Mouse (Mus musculus): ENCODE results near the gene Olfr457. TPM values are rescaled to one million over a fixed set of nuclear protein-coding genes. Genes with fewer than 3 reads are reported as not detected.
A peak's percentile ranks its signal among the peaks of the same experiment; 100 is the strongest.
"Not testable (repeated sequence)": the region's sequence is repeated elsewhere in the genome, so short reads cannot be mapped to it uniquely, and the experiment has no call there.

The Olfr457 gene
- total RNA-seq (2014; fragmentation: Nextera tagmentation): not detected in 2 replicates
- not detected in 2 replicates for total RNA-seq (2017)

GRCm38 (mm10) chr6:42476235-42476634, at the start of gene Olfr457:
Gene Olfr457 (minus strand): TSS chr6:42476335.
- ATAC-seq (replicated peaks; ENCODE audit: poor library complexity, severe bottlenecking): no peak

GRCm38 (mm10) chr6:42513461-42513860, 37.3 kb upstream of the Olfr457 start:
- ATAC-seq (replicated peaks; ENCODE audit: poor library complexity, severe bottlenecking): no peak

- ATAC-seq (replicated peaks; ENCODE audit: poor library complexity, severe bottlenecking): no peak
Observed at GRCm38 (mm10) chr6:42509311-42509710, 33.2 kb upstream of the Olfr457 start.

DNA sequence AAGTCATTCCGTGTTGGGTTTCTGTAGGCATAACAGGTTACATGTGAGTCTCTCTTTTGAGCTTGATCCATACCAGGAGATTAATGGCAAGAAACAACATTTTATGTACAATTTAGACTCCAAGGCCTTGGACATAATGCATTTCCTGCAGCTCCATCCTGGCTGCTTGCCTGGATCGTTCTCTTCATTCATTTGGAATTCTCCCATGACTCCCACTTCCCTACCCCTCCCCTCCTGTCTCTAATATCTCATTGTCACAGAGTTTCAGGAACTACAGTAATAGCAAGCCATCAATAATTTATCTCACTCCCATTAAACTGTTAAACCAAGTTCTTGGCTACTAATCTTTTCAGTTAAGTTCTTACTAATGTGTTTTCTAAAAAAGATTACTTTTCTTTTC, 27.3 kb upstream of the Olfr457 start:
- ATAC-seq (replicated peaks; ENCODE audit: poor library complexity, severe bottlenecking): no peak

- ATAC-seq (replicated peaks; ENCODE audit: poor library complexity, severe bottlenecking): no peak
Observed at GRCm38 (mm10) chr6:42489731-42490130, 13.6 kb upstream of the Olfr457 start.

DNA sequence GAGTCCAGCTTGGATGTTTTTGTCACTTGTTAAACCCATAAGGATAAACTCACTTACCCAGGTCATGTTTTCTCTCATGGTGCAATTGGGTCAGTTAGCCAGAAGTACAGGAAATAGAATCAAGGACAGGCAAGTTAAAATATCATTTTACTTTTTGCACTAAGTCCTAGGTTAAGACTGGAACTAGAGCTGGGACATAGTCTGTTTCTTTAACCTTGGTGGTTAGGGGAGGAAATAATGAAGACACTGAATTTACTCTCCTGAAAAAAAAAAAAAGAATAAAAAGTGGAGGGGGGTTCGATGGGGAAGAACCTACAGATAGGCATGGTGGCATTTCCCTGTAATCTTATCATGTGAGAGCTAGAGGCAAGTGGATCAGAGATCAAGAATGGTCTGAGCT, 11.0 kb upstream of the Olfr457 start, which contains the start of gene Olfr456:
Gene Olfr456, minus strand, starts transcription at position 101 of the 400 bp plus-strand sequence.
- ATAC-seq (replicated peaks; ENCODE audit: poor library complexity, severe bottlenecking): no peak

- no peak for ATAC-seq (replicated peaks; ENCODE audit: poor library complexity, severe bottlenecking)
Observed at GRCm38 (mm10) chr6:42484633-42485032, 8.5 kb upstream of the Olfr457 start.

- not testable (repeated sequence) for ATAC-seq (replicated peaks; ENCODE audit: poor library complexity, severe bottlenecking)
Observed at GRCm38 (mm10) chr6:42471298-42471697, 4.8 kb downstream of the Olfr457 start.

DNA sequence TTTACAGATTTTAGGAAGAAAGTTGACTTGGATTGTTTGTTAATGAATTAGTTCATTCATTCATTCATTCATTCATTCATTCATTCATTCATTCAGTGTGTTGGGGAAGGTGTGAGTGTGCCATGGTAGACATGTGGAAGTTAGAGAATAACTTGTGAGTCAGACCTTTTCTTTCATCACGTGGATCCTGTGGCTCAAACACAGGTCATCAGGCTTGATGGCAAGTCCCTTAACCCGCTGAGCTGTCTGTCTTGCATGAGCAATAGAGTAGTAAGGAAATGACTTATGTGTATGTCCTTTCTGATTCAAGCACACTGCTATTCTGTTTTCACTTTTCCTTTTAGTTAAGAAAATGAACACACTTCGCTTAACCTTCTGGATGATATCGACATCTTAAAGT, 5.6 kb downstream of the Olfr457 start:
- no peak for ATAC-seq (replicated peaks; ENCODE audit: poor library complexity, severe bottlenecking)

DNA sequence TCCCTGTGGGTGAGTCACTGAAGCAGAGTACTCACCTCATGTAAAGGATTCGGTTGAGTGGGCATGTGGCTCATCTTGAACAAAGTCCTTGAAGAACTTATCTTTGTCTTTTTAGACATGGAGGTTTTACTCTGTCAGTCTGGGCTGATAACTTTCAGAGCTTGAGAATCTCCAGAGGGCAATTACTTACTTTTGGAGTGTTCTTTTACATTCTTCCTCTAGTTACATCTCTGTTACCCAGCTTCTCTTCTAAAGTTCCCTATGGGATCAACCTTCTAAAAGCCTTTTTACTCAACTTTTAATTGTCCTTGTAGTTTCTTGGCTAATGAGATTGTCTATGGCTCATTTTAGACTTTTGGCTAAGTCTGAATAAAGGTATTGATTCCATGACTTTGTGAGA, 11.0 kb downstream of the Olfr457 start, which contains the start of gene Olfr458:
Gene Olfr458, minus strand, starts transcription at position 101 of the 400 bp plus-strand sequence.
- ATAC-seq (replicated peaks; ENCODE audit: poor library complexity, severe bottlenecking): no peak

GRCm38 (mm10) chr6:42447381-42447780, 28.8 kb downstream of the Olfr457 start:
- ATAC-seq (replicated peaks; ENCODE audit: poor library complexity, severe bottlenecking): no peak

- ATAC-seq (replicated peaks; ENCODE audit: poor library complexity, severe bottlenecking): no peak
Observed at GRCm38 (mm10) chr6:42444491-42444890, 31.6 kb downstream of the Olfr457 start.

GRCm38 (mm10) chr6:42441395-42441794, 34.7 kb downstream of the Olfr457 start:
- ATAC-seq (replicated peaks; ENCODE audit: poor library complexity, severe bottlenecking): no peak

DNA sequence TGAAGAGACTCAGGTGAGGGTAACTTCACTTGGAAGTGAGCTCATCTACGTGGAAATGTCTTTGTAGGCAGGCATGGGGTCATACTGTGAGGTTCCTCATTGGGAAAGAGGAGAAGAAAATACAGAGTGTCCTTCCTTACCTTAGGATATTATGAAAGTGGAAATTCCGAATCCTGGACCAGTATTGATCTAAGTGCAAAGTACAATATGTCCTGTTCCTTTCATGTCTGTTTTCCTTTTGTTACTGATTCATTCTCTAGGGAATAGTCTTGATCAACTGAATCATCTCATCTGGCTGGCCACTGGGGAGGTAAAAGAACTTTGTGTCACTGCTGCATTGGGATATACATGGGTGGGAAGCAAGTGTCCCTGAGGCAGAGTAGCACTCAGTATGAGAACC, 40.6 kb downstream of the Olfr457 start:
- no peak for ATAC-seq (replicated peaks; ENCODE audit: poor library complexity, severe bottlenecking)

- ATAC-seq (replicated peaks; ENCODE audit: poor library complexity, severe bottlenecking): no peak
Observed at GRCm38 (mm10) chr6:42434446-42434845, 41.7 kb downstream of the Olfr457 start, which contains the start of gene Tas2r126. Gene Tas2r126 (plus strand): TSS chr6:42434535.

DNA sequence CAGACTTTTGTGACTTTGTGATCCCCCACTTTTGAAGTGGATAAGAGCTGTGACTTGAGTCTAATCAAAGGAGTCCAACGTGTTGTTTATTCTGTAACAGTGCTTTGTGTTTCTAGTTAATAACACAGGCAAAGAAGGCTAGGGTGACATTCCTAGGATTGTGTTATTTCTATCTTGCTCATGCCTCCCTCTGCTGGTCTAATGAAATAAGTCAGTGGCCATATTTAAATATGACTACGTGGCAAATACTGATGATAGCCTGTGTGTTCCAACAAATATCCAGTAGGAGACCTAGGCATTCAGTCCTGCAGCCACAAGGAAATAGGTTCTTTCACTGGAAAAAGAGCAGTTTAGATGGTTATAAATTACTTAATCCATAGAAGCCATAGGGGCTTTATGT, 42.6 kb downstream of the Olfr457 start:
- peak; percentile 44 for ATAC-seq (replicated peaks; ENCODE audit: poor library complexity, severe bottlenecking)

DNA sequence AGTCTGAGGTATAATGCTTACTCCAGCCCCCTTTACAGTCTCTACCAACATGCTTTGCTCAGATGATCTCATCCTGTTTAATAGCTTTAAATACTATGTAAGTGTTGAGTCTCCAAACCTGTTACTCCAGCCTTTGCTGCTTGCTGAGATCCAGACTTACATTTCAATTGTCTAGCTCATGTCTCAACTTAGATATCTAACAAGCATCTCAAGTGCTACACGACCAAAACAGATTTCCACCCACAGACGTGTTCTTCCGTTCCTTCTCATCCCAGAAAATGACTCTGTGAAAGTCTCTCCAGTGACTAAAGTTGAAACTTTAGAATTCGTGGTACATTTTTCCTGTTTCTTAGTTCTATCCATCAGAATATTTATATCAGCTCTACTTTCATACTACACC, 49.8 kb downstream of the Olfr457 start:
- no peak for ATAC-seq (replicated peaks; ENCODE audit: poor library complexity, severe bottlenecking)

DNA sequence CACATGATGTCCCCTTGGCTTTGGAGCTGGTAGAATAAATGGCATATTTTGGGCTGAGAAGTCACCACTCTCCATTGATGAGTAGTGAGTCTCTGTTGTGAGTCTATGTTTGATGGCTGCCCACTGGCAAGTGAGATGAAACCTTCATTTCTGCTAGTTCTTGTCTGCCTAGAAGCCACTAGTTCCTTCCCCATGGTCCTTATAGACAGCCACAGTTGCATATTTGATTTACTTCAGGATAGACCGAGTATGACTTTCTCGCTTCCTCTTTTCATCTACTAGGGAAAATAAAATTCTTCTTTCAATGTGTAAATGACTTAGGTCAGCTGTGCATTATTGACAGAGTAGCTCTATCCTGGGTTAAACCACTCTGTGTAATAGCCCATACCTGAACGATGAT, 51.7 kb downstream of the Olfr457 start:
- peak; percentile 47 for ATAC-seq (replicated peaks; ENCODE audit: poor library complexity, severe bottlenecking)

- peak; percentile 92 for ATAC-seq (replicated peaks; ENCODE audit: poor library complexity, severe bottlenecking)
Observed at GRCm38 (mm10) chr6:42421439-42421838, 54.7 kb downstream of the Olfr457 start.

- peak; percentile 69 for ATAC-seq (replicated peaks; ENCODE audit: poor library complexity, severe bottlenecking)
Observed at GRCm38 (mm10) chr6:42419443-42419842, 56.7 kb downstream of the Olfr457 start.

All from granulocyte monocyte progenitor cell, adult 5-6 weeks (primary cell).